Mouse (Mus musculus): ENCODE results near the gene Pramel7.
"Not testable (repeated sequence)": the region's sequence is repeated elsewhere in the genome, so short reads cannot be mapped to it uniquely, and the experiment has no call there.

The Pramel7 gene

DNA sequence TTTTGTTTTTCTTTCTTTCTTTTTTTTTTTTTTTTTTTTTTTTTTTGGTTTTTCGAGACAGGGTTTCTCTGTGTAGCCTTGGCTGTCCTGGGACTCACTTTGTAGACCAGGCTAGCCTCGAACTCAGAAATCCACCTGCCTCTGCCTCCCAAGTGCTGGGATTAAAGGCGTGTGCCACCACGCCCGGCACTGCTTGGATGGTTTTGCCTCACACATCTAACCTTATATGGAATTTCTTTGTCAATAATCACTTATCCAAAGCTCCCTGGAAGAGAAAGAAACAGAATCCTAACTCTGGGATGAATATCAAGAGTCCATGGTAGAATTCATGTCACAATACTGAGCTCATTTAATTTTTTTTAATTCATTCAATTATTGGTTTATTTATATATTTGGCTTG, at the start of gene Pramel7:
Gene Pramel7, minus strand, starts transcription at position 101 of the 400 bp plus-strand sequence.
- DNase-seq = not testable (repeated sequence)

DNA sequence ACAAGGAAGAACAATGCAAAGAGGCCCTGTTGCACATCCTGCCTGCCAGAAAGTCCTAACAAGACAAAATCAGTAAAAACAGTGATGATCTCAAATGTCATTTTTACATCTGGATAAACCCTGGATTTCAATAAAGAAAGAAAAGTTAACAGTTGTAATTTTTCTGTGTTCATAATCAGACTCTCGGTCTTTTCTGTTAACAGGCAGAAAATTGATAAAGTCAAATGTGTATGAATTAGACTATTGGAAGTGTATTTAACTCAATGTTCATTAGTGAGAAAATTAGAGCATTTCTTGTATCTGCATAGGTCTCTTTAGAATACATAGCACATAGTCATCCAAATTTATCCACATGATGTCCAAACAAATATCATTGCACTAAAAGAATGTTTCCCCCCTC, 48.5 kb upstream of the Pramel7 start, which contains the start of gene Olfr1128:
Gene Olfr1128, minus strand, starts transcription at position 101 of the 400 bp plus-strand sequence.
- DNase-seq = no peak

DNA sequence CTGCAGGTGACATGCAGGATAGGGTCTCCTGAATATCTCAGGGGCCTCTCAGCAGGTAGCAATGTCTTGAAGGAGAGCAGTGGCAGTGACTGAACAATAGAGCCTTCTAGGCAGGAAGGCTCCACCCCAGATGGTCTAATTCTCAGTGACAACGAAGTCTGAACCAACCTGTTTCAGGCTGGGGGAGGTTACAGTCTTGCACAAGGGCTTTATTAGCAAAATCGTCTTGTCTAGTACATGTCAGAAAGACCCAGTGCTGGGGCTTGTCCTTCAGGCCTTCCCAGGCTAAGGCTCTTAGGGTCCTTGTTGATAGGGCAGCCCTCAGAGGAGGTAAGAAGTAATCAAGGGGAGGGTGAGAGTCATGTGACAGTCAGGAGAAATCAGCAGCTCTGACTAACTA, 37.9 kb upstream of the Pramel7 start:
- no peak for DNase-seq

DNA sequence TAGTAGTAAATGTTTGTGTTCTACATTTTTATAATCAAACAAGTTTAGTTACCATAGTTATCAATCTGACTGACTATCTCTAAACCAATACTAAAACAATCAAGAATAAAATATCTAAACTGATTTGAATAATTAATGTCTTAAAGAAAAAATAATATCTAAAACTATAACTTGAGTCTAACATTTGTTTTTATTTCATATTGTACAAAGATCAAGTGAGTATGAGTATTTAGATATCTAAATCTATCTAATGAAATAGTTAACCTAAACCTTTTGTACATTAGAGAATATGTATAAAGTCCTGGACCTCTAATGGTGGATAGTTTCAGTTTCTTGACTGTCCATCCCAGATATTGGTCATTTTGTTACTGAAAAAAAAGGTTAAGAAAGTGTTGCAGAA, 34.6 kb upstream of the Pramel7 start, which contains the start of gene Olfr153:
Gene Olfr153, plus strand, starts transcription at position 301 of the 400 bp plus-strand sequence.
- no peak for DNase-seq

DNA sequence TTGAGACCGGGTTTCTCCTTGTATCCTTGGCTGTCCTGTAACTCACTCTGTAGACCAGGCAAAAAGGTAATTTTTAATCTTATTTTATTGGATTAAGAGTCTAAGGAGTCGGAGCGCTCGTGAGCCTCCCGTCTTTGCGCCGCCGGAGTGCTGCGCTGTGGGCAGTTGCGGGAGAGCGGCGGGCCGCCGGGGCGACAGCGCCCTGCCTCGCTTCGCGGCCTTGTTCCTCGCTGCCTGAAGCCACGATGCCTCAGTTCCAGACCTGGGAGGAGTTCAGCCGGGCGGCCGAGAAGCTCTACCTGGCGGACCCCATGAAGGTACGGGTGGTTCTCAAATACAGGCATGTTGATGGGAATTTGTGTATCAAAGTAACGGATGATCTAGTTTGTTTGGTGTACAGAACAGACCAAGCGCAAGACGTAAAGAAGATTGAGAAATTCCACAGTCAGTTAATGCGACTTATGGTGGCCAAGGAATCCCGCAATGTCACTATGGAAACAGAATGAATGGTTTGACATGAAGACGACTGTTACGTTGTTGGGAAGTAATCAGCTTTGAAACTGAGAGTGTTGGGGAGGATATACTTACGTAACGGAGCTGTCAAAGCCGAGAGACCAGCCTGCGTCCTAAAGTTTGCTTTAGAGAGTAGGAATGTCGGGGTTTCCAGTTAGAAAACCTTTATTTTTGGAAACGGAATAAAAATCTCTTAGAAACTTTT, 29.2 kb upstream of the Pramel7 start:
- not testable (repeated sequence) for DNase-seq

DNA sequence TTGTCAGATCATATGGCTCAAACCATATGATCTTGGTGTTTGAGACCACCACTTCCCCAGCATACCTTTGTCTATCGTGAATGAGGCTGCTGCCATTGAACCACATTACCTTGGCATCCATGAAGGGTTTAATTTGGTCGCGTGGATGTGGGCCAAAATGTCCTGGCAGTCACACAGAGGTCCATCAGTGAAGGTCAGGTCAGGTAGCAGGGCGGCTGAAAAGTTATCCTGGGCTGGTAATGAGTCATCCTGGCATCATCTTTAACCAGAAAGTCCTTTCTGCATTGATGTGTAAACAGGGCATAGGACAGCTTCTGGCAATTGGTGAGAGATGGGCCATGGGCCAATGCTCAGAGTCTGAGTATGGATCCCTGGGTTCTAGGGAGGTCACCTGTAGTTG, 23.8 kb upstream of the Pramel7 start:
- DNase-seq = no peak

DNA sequence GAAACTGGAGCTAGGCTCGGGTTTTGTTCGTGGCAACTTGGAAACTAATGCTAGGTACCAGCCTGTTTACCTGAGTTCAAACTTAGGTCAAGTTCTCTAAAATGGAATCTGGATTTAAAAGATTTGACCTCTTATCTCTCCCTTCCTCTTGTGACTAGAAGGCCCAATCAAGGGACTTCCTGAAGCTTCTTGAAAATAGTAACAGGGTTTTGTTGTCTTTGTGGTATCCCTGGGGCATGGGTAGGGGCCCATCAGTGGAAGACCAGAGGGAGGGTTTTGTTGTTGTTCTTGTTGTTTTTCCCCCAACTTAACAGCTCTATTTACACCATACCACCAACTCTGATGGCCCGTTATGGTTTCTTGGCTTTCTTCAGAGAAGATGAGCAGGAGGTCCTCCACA, 19.7 kb upstream of the Pramel7 start:
- no peak for DNase-seq

DNA sequence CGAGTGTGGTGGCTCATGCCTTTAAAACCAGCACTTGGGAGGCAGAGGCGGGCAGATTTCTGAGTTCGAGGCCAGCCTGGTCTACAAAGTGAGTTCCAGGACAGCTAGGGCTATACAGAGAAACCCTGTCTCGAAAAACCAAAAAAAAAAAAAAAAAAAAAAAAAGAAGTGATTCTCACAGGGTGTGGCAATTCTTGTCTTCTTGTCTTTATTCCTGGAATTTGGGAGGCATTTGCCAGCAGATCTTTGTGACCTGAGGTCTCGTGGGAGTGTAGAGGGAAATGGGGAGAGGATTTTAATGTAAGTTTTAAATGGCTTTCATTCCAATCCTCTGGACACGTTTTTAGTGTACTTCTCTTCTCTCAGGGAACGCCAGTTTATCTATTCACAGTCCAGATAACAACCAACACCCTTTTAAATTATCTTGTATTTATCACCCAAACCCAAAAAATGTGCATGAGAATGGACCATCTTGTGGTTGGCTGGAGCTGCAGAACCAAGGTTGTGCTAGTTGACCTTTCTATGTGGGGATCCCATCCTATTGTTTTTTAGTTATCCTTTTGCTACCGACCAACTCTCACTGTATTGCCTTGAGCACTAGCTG, 18.7 kb upstream of the Pramel7 start:
- no peak for DNase-seq

DNA sequence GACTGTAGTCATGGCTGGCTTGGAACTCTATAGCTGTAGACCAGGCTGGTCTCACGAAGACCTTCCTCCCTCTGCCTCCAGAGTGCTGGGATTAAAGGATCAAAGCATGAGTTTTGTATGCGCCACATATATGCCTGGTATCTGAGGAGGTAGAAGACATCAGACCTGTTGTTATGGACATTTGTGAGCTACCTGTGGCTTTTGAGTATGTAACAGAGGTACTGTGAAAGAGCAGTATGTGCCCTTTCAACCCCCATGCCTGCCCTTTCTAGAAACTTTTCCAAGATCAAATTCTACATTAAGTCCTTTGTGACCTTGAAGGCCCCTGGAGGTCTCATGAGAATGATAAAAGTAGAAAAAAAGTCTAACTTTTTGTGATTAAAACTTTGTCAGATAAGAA, 18.2 kb upstream of the Pramel7 start:
- no peak for DNase-seq

DNA sequence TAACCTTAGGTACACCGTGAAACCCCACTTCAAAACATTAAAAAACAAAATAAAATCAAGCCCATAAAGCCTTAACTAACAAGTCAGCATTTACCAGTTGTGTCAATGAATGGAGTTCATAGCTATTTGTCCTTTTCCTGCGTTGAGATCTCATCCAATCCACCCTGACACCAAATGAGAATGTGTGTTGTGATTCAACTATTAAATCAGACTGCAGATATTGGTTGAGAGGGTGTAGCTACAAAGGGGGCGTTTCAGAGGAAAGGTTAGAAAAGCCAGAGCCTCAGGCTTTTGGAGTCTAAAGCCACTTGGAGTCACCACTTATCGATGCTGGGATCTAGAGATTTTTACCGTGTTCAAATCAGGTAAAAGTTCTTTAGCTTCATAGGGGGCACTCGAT, 9.4 kb upstream of the Pramel7 start, which contains the start of gene Pramel6:
Gene Pramel6, plus strand, starts transcription at position 301 of the 400 bp plus-strand sequence.
- DNase-seq = no peak

DNA sequence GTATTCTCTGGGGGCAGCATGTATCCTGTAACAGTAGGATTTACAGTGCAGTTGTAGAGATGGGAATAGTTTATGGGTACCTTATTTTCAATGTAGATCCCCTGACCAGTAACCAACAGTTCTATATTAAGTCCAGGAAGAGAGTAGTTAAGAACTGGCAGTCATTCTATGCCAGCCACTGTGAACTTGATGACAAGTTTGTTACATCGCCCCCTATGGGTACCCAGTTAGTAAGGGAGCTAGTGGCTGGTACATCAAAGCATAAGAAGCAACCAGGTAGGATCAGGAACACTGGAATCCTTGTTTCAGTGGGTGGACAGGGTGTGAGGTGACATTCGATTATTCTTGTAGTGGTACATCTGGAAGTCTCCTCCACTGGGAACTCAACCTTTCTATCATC, 14.6 kb downstream of the Pramel7 start:
- DNase-seq = no peak

DNA sequence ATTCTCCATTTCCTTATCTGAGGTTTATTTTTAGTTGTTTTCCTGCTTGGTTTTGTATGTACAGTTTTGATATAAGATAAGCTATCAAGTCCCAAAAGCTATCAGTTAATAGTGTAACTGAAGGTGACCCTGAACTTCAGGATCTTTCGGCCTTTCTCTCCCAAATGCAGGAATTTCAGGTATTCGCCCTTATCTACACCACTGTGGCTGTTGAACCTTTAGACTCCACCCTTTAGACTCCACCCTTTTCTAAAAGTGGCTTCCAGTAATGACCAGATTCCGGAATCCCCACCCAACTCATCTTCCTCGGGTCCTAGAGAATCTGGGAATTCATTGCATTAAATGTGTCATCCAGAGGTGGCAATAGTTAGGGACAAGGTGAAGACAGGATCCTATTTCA, 15.7 kb downstream of the Pramel7 start:
- no peak for DNase-seq

DNA sequence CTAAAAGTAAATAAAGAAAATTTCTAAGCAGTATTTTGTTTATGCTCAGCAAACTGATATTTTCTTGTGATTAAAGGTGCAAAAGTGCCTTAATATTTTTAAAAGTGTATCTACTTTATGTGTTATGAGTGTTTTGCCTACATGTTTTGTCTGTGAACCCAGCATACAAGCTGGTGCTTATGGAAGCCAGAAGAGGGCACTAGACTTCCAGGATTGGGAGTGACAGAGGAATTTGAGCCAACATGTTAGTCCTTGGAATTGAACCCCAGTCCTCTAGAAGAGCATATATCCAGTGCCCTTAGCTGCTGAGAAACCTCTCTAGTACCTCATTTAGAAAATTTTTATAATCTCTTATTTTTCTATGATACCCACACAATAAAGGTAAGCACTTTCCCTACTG, 16.7 kb downstream of the Pramel7 start:
- DNase-seq = no peak

DNA sequence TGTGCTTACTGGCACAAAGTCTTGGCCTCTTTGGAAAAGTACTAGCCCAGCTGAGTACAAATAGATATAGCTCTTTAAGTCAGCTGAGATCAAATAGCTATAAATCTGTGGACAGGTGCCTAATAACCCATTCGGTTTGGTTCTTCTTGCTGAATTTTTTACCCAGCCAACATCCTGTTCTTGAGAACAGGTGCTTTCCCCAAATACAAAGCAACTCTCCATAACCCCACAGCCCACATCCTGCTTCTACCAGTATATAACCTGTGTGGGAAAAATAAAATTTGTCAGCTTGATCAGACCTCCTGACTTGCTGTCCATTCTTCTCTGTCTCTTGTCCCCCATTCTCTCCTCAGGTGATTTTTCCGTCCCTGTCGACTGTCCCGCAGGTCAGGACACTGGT, 35.1 kb downstream of the Pramel7 start:
- DNase-seq = no peak

DNA sequence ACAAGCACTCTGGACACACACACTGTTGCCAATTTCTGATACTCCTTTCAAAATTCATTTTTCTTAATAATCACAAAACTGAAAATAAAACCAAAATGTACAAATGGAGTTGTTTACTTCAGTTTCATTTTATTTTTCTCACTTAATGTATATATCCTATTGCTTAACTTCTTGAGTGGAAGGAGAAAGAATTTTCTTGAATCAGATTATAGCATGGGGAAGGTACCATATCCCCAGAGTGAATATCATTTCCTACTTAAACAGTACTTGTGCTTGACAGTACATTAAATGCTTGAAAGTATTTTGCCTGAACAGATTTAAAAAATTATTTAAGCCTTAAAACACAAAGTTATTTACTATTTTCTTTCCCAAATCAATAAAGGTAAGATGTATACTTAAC, 43.2 kb downstream of the Pramel7 start, which contains the start of gene Olfr1126:
Gene Olfr1126, plus strand, starts transcription at position 301 of the 400 bp plus-strand sequence.
- DNase-seq = no peak

Measured in thymus, postnatal 25 days (tissue).